Mouse (Mus musculus): ENCODE measurements around the gene Shisal1. TPM values are rescaled to one million over a fixed set of nuclear protein-coding genes. Genes with fewer than 3 reads are reported as not detected.

The Shisal1 gene
- total and polyA plus RNA-seq, 3 experiments = not detected

- Histone ChIP-seq H3K27ac (ENCODE audit: control insufficient read depth, low read depth, low read length) (no peak overlapping the region), H3K4me3 (ENCODE audit: control insufficient read depth in 1 of 2, insufficient read depth in 1 of 2, low read depth in 2 of 2, low read length in 2 of 2) (no peak overlapping the region), H3K9me3 (replicated peaks; ENCODE audit: insufficient read depth, low read length) (no peaks in the 10 kb centered on the region), H3K9ac (ENCODE audit: control insufficient read depth, low read depth, low read length, poor library complexity, severe bottlenecking) (no peak overlapping the region), H3K79me2 (ENCODE audit: control insufficient read depth, insufficient read depth, low read length, poor library complexity) (no peaks in the 10 kb centered on the region), H3K4me1 (ENCODE audit: control insufficient read depth in 1 of 2, insufficient read depth in 2 of 2, low read length in 2 of 2) (no peaks in the 10 kb centered on the region), H3K27me3 (ENCODE audit: control insufficient read depth in 1 of 2, insufficient read depth in 2 of 2, low read length in 2 of 2) (no peaks in the 10 kb centered on the region), H3K36me3 (ENCODE audit: control insufficient read depth in 1 of 2, insufficient read depth in 2 of 2, low read length in 2 of 2) (no peaks in the 10 kb centered on the region; a peak in 1 of 4 replicates)
- peak; percentile 26 for DNase-seq (ENCODE audit: low read depth, low spot score)
- no peak for TF ChIP-seq MAZ (IDR thresholded peaks at IDR 0.05; ENCODE audit: low read depth, low read length)
- TF ChIP-seq POLR2AphosphoS2 (IDR thresholded peaks at IDR 0.05; ENCODE audit: low read length) = no peak
- TF ChIP-seq ZMIZ1 (IDR thresholded peaks at IDR 0.05; ENCODE audit: low read depth, low read length) = no peak
- no peak for TF ChIP-seq ZC3H11A (IDR thresholded peaks at IDR 0.05; ENCODE audit: low read depth, low read length)
- no peak for TF ChIP-seq ELF1 (IDR thresholded peaks at IDR 0.05; ENCODE audit: low read depth, low read length)
- no peak for TF ChIP-seq POLR2AphosphoS5 (IDR thresholded peaks at IDR 0.05; ENCODE audit: borderline replicate concordance, low read depth, low read length)
- no peak for TF ChIP-seq TBP (IDR thresholded peaks at IDR 0.05; ENCODE audit: low read depth, low read length)
- no peak for TF ChIP-seq EP300 (IDR thresholded peaks at IDR 0.05; ENCODE audit: low read depth in 1 of 2, low read length in 2 of 2)
- TF ChIP-seq POLR2A (IDR thresholded peaks at IDR 0.05; ENCODE audit: control insufficient read depth in 1 of 2, insufficient read depth in 1 of 2, low read depth in 1 of 2, low read length in 2 of 2, poor library complexity in 1 of 2) = no peak
- TF ChIP-seq MXI1 (IDR thresholded peaks at IDR 0.05; ENCODE audit: low read depth, low read length) = no peak
- TF ChIP-seq CHD2 (IDR thresholded peaks at IDR 0.05; ENCODE audit: low read length) = no peak
- TF ChIP-seq MYB (IDR thresholded peaks at IDR 0.05; ENCODE audit: low read depth, low read length) = no peak
- no peak for TF ChIP-seq KAT2A (conservative IDR thresholded peaks at IDR 0.05; ENCODE audit: low read depth, low read length)
- TF ChIP-seq NELFE (IDR thresholded peaks at IDR 0.05; ENCODE audit: low read depth, low read length) = no peak
- no peak for TF ChIP-seq TCF12 (IDR thresholded peaks at IDR 0.05; ENCODE audit: low read depth, low read length)
- TF ChIP-seq ETS1 (IDR thresholded peaks at IDR 0.05; ENCODE audit: low read depth, low read length) = no peak
- no peak for TF ChIP-seq MAFK (IDR thresholded peaks at IDR 0.05; ENCODE audit: borderline replicate concordance, low read depth, low read length)
- TF ChIP-seq HCFC1 (IDR thresholded peaks at IDR 0.05; ENCODE audit: low read depth, low read length) = no peak
- no peak for TF ChIP-seq E2F4 (IDR thresholded peaks at IDR 0.05; ENCODE audit: borderline replicate concordance, low read depth, low read length)
Measured at GRCm38 (mm10) chr15:84349915-84350738, 96.8 kb downstream of the Shisal1 start.

- DNase-seq (ENCODE audit: low read depth, low spot score) = peak; percentile 17
- Histone ChIP-seq H3K79me2 (ENCODE audit: control insufficient read depth, insufficient read depth, low read length, poor library complexity) (no peaks in the 10 kb centered on the region), H3K9me3 (replicated peaks; ENCODE audit: insufficient read depth, low read length) (no peaks in the 10 kb centered on the region), H3K4me3 (ENCODE audit: control insufficient read depth in 1 of 2, insufficient read depth in 1 of 2, low read depth in 2 of 2, low read length in 2 of 2) (no peak overlapping the region), H3K9ac (ENCODE audit: control insufficient read depth, low read depth, low read length, poor library complexity, severe bottlenecking) (no peak overlapping the region), H3K27me3 (ENCODE audit: control insufficient read depth in 1 of 2, insufficient read depth in 2 of 2, low read length in 2 of 2) (no peaks in the 10 kb centered on the region), H3K36me3 (ENCODE audit: control insufficient read depth in 1 of 2, insufficient read depth in 2 of 2, low read length in 2 of 2) (no peaks in the 10 kb centered on the region; a peak in 1 of 4 replicates), H3K27ac (ENCODE audit: control insufficient read depth, low read depth, low read length) (no peak overlapping the region), H3K4me1 (ENCODE audit: control insufficient read depth in 1 of 2, insufficient read depth in 2 of 2, low read length in 2 of 2) (no peaks in the 10 kb centered on the region)
- TF ChIP-seq NELFE (IDR thresholded peaks at IDR 0.05; ENCODE audit: low read depth, low read length) = no peak
- no peak for TF ChIP-seq JUND (IDR thresholded peaks at IDR 0.05; ENCODE audit: low read depth, low read length)
- TF ChIP-seq GATA1 (IDR thresholded peaks at IDR 0.05; ENCODE audit: low read depth, low read length) = no peak
- TF ChIP-seq MYB (IDR thresholded peaks at IDR 0.05; ENCODE audit: low read depth, low read length) = no peak
- TF ChIP-seq SMC3 (IDR thresholded peaks at IDR 0.05; ENCODE audit: low read depth, low read length) = 0 out of 2 replicates have a peak, but pooled peaks have one; percentile 21
- TF ChIP-seq CTCF (IDR thresholded peaks at IDR 0.05 in 2 of 3, conservative IDR thresholded peaks at IDR 0.05 in 1 of 3; ENCODE audit: control insufficient read depth in 1 of 3, insufficient read depth in 1 of 3, low read depth in 2 of 3, low read length in 3 of 3, poor library complexity in 1 of 3, severe bottlenecking in 1 of 3) = peak; percentile 50 to 67 (median 51)
Measured at GRCm38 (mm10) chr15:84348769-84349168, 98.1 kb downstream of the Shisal1 start.
